Mouse (Mus musculus): Measurements from ENCODE around the gene Chst12. TPM values are rescaled to one million over a fixed set of nuclear protein-coding genes. Genes with fewer than 3 reads are reported as not detected.

Gene Chst12
- total and polyA plus RNA-seq, 3 experiments, result 2.3 to 17.0 (median 7.6) TPM

- peak; percentile 71 for DNase-seq (ENCODE audit: extremely low read depth)
- in situ Hi-C loops (cut with MboI; ENCODE audit: low pct_ligation_motif_present, low pct_unique_long_range_greater_than_20kb, low sequenced_read_pairs), result no loop called here
- Histone ChIP-seq H3K36me3 (replicated peaks in 1 of 2; ENCODE audit: control insufficient read depth in 1 of 2, insufficient read depth in 1 of 2, low read length in 1 of 2) (peaks cover 2 to 34% of the 10 kb centered on the region in 2 experiments), H3K4me1 (ENCODE audit: control insufficient read depth in 1 of 2, insufficient read depth in 2 of 2) (peaks cover 40 to 72% of the 10 kb centered on the region in 2 experiments), H3K9me3 (replicated peaks; ENCODE audit: low read length) (no peaks in the 10 kb centered on the region), H3K27ac (ENCODE audit: insufficient read depth, low read depth) (peak overlapping the region; percentile 70), H3K27me3 (replicated peaks) (peaks cover 2% of the 10 kb centered on the region), H3K9ac (ENCODE audit: insufficient read depth, low read depth) (peak overlapping the region; percentile 17), H3K4me2 (ENCODE audit: insufficient read depth, low read depth, poor library complexity, severe bottlenecking) (peak overlapping the region; percentile 52), H3K79me2 (replicated peaks; ENCODE audit: control insufficient read depth, extremely low read depth, insufficient read depth, poor library complexity, severe bottlenecking) (peaks cover 13% of the 10 kb centered on the region), H3K4me3 (replicated peaks in 1 of 3; ENCODE audit: low read depth in 2 of 3, low read length in 2 of 3, poor library complexity in 1 of 3) (peak overlapping the region in 2 of 3 experiments; percentile 14 to 26)
- dilution Hi-C loops (cut with MboI; ENCODE audit: extremely low pct_ligation_motif_present, extremely low pct_unique_long_range_greater_than_20kb, low sequenced_read_pairs), result no loop called here
- no peak for TF ChIP-seq E2F4 (IDR thresholded peaks at IDR 0.05; ENCODE audit: insufficient replicate concordance, low read depth, low read length)
- TF ChIP-seq JUND (conservative IDR thresholded peaks at IDR 0.05; ENCODE audit: low read depth, low read length), result no peak
- TF ChIP-seq POLR2AphosphoS2 (IDR thresholded peaks at IDR 0.05; ENCODE audit: low read depth, low read length), result no peak
- TF ChIP-seq ETS1 (conservative IDR thresholded peaks at IDR 0.05; ENCODE audit: low read depth, low read length), result peak; percentile 50
- no peak for TF ChIP-seq MYC (IDR thresholded peaks at IDR 0.05; ENCODE audit: low read depth, low read length)
- no peak for TF ChIP-seq KAT2A (IDR thresholded peaks at IDR 0.05; ENCODE audit: insufficient replicate concordance, low read length)
- 0 out of 2 replicates have a peak, but pooled peaks have one; percentile 27 for TF ChIP-seq IRF4 (IDR thresholded peaks at IDR 0.05; ENCODE audit: low read depth, low read length)
- TF ChIP-seq RCOR1 (conservative IDR thresholded peaks at IDR 0.05; ENCODE audit: low read depth, low read length), result no peak
- TF ChIP-seq USF2 (conservative IDR thresholded peaks at IDR 0.05; ENCODE audit: low read depth, low read length), result no peak
- TF ChIP-seq BHLHE40 (IDR thresholded peaks at IDR 0.05; ENCODE audit: low read depth, low read length), result 0 out of 2 replicates have a peak, but pooled peaks have one; percentile 6
- no peak for TF ChIP-seq ZMIZ1 (IDR thresholded peaks at IDR 0.05; ENCODE audit: low read depth, low read length)
- TF ChIP-seq HCFC1 (IDR thresholded peaks at IDR 0.05; ENCODE audit: low read depth, low read length), result no peak
- TF ChIP-seq EP300 (IDR thresholded peaks at IDR 0.05; ENCODE audit: low read length), result no peak
- TF ChIP-seq NELFE (IDR thresholded peaks at IDR 0.05; ENCODE audit: low read depth, low read length), result peak; percentile 10; the same call in 1 of the 2 replicates
- TF ChIP-seq CTCF (conservative IDR thresholded peaks at IDR 0.05 in 1 of 2, IDR thresholded peaks at IDR 0.05 in 1 of 2; ENCODE audit: low read depth in 2 of 2, low read length in 2 of 2), result no peak
- TF ChIP-seq NRF1 (IDR thresholded peaks at IDR 0.05; ENCODE audit: low read depth, low read length), result no peak
- no peak for TF ChIP-seq CHD1 (IDR thresholded peaks at IDR 0.05; ENCODE audit: low read depth, low read length)
- TF ChIP-seq MEF2A (IDR thresholded peaks at IDR 0.05; ENCODE audit: borderline replicate concordance, low read depth, low read length), result peak; percentile 76; the same call in 1 of the 2 replicates
- TF ChIP-seq RAD21 (IDR thresholded peaks at IDR 0.05; ENCODE audit: low read depth, low read length), result no peak
- TF ChIP-seq SIN3A (IDR thresholded peaks at IDR 0.05; ENCODE audit: low read length), result no peak
- no peak for TF ChIP-seq MAZ (IDR thresholded peaks at IDR 0.05; ENCODE audit: low read depth, low read length)
- TF ChIP-seq ELF1 (IDR thresholded peaks at IDR 0.05; ENCODE audit: low read depth, low read length), result 0 out of 2 replicates have a peak, but pooled peaks have one; percentile 33
- no peak for TF ChIP-seq MAX (IDR thresholded peaks at IDR 0.05; ENCODE audit: low read length)
- peak; percentile 33; the same call in 1 of the 2 replicates for TF ChIP-seq POLR2A (IDR thresholded peaks at IDR 0.05; ENCODE audit: low read depth, low read length)
- no peak for TF ChIP-seq PAX5 (IDR thresholded peaks at IDR 0.05; ENCODE audit: low read length)
- no peak for TF ChIP-seq USF1 (IDR thresholded peaks at IDR 0.05; ENCODE audit: low read depth, low read length)
- no peak for TF ChIP-seq MXI1 (IDR thresholded peaks at IDR 0.05; ENCODE audit: low read depth, low read length)
- TF ChIP-seq TBP (conservative IDR thresholded peaks at IDR 0.05; ENCODE audit: low read depth, low read length), result no peak
- no peak for TF ChIP-seq GABPA (IDR thresholded peaks at IDR 0.05; ENCODE audit: insufficient replicate concordance, low read depth, low read length)
- TF ChIP-seq UBTF (IDR thresholded peaks at IDR 0.05; ENCODE audit: low read depth, low read length), result no peak
- no peak for TF ChIP-seq ZKSCAN1 (IDR thresholded peaks at IDR 0.05; ENCODE audit: borderline replicate concordance, low read depth, low read length)
- no peak for TF ChIP-seq TCF12 (IDR thresholded peaks at IDR 0.05; ENCODE audit: low read depth, low read length)
- no peak for TF ChIP-seq ZNF384 (IDR thresholded peaks at IDR 0.05; ENCODE audit: low read depth, low read length)
- peak; percentile 65; the same call in 1 of the 2 replicates for TF ChIP-seq CHD2 (IDR thresholded peaks at IDR 0.05; ENCODE audit: low read length)
- TF ChIP-seq JUN (IDR thresholded peaks at IDR 0.05; ENCODE audit: insufficient read depth, low read depth, low read length), result no peak
- TF ChIP-seq MAFK (IDR thresholded peaks at IDR 0.05; ENCODE audit: insufficient replicate concordance, low read length), result no peak
These were observed 3.3 kb downstream of the Chst12 start for GRCm38 (mm10) chr5:140508686-140509085.
